Mouse (Mus musculus) hindbrain, embryonic 13.5 days (tissue): ENCODE measurements around the gene Pgc. TPM values are rescaled to one million over a fixed set of nuclear protein-coding genes. Genes with fewer than 3 reads are reported as not detected.

Source experiments
- ATAC-seq: fragments of 200-750 bp; cut with Nextera tagmentation; 2 replicates; pipeline ENCODE4 v1.8.0; 2017; ENCODE audit warnings: moderate TSS enrichment; ENCODE audit not compliant: low FRiP score
- H3K27ac ChIP-seq: fragments of 300-500 bp; sonication (generic); 2 replicates; pipeline ENCODE4 v1.5.1; 2015; ENCODE audit warnings: inconsistent platforms, mild to moderate bottlenecking, moderate library complexity
- H3K27me3 ChIP-seq: fragments of 300-500 bp; sonication (generic); 2 replicates; pipeline ENCODE4 v1.6.1; 2015; ENCODE audit warnings: mild to moderate bottlenecking, inconsistent platforms
- H3K36me3 ChIP-seq: fragments of 300-500 bp; sonication (generic); 2 replicates; pipeline ENCODE4 v1.6.1; 2015; ENCODE audit warnings: mild to moderate bottlenecking, inconsistent platforms
- H3K4me1 ChIP-seq: fragments of 300-500 bp; sonication (generic); replicated peaks from 2 replicates; pipeline ENCODE4 v1.6.1; 2015; ENCODE audit warnings: inconsistent platforms
- H3K4me2 ChIP-seq: fragments of 300-500 bp; sonication (generic); 2 replicates; pipeline ENCODE4 v1.6.1; 2015; ENCODE audit warnings: inconsistent platforms, mild to moderate bottlenecking, moderate library complexity
- H3K4me3 ChIP-seq: fragments of 300-500 bp; sonication (generic); 2 replicates; pipeline ENCODE4 v1.5.1; 2015; ENCODE audit warnings: mild to moderate bottlenecking, inconsistent platforms
- H3K9ac ChIP-seq: fragments of 300-500 bp; sonication (generic); 2 replicates; pipeline ENCODE4 v1.6.1; 2015; ENCODE audit warnings: mild to moderate bottlenecking, inconsistent platforms
- H3K9me3 ChIP-seq: fragments of 300-500 bp; sonication (generic); 2 replicates; pipeline ENCODE4 v1.6.1; 2016; ENCODE audit warnings: inconsistent platforms
- WGBS: fragments of 180-500 bp; shearing (Covaris S2); methylation state at CpG from one replicate; pipeline ENCODE4 v1.1.7; 2015; 5-methylcytosine and 5-hydroxymethylcytosine counted together
- polyA plus RNA-seq: library from polyadenylated mRNA; unstranded; fragments of >200 nt; fragmentation: Nextera tagmentation; extraction: Ambion mirVana; gene quantifications from 2 replicates; pipeline ENCODE4 v1.2.1, GENCODE M21; 2015

Gene Pgc
- polyA plus RNA-seq, 1 experiment from 2014 or later, result not detected

GRCm38 (mm10) chr17:47711883-47712282 is 14.8 kb upstream of the Pgc start:
- Histone ChIP-seq H3K27ac (no peak overlapping the region), H3K9me3 (no peaks in the 10 kb centered on the region), H3K4me1 (no peaks in the 10 kb centered on the region), H3K36me3 (no peaks in the 10 kb centered on the region), H3K27me3 (0 out of 2 replicates have a peak, but pooled peaks cover 4% of the 10 kb centered on the region), H3K4me3 (no peak overlapping the region), H3K4me2 (no peak overlapping the region), H3K9ac (no peak overlapping the region)
- no peak for ATAC-seq
- 85% methylated on average over 6 of the region's 6 CpGs for WGBS

DNA sequence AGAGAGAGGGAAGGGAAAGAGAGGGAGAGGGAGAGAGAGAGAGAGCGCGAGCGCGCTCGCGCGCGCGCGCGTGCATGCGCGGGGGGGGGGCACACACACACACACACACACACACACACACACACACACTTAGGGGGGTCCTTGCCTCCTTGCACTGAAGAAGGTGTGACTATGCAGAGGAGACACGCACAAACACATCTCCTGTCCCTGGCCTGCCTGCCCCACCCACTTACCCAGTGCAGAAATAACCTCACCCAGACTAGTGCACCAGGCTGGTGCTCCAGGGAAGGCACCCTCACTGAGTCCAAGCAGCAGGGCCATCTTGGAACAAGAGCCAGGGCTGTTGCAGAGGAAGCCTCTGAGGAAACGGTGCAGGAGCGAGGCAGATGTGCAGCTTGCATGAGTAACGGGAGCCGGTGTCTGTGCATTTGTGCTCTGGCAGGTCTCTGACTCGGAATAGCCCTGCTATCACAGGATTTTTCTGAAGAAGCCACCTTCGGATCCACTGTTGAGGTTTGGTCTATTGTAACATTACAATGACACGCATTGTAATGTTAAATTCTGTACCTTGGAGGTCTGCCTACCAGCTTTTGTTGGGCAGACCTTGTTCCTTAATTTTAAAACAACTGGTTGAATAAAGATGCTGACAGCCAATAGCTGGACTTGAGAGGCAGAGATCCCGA is 13.6 kb upstream of the Pgc start:
- H3K4me2 ChIP-seq, result peak overlapping the region; percentile 13; the same call in 1 of the 2 replicates

DNA sequence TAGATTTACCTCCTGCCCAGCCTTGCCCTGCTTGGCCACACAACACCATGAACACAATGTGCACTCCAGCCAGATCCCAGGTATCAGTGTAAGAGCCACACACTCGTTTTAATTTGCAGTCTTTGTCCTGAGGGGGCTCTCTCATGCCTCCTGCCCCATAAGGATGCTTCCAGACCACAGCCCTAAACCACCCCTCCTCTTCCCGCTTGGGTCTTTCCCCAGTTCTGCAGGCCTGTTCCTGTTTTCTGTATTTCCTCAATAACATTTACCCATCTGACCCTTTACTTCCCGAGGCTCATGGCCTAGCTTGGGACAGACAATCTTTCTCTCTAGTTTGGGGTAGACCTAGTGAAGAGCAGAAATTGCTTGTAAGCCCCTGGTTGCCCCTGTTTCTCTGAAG is 11.6 kb upstream of the Pgc start:
- H3K9me3 ChIP-seq, result no peaks in the 10 kb centered on the region
- H3K27ac ChIP-seq, result no peak overlapping the region
- no peaks in the 10 kb centered on the region for H3K4me1 ChIP-seq
- H3K4me2 ChIP-seq, result no peak overlapping the region
- H3K4me3 ChIP-seq, result no peak overlapping the region
- no peak overlapping the region for H3K9ac ChIP-seq
- no peaks in the 10 kb centered on the region for H3K36me3 ChIP-seq
- no peak for ATAC-seq
- WGBS, result 64% methylated on average over 3 of the region's 3 CpGs
- 0 out of 2 replicates have a peak, but pooled peaks cover 4% of the 10 kb centered on the region for H3K27me3 ChIP-seq

More for the DNA sequence above, 13.6 kb upstream of the Pgc start:
- H3K27ac ChIP-seq, result no peak overlapping the region
- WGBS, result 56% methylated on average over 11 of the region's 22 CpGs
- H3K27me3 ChIP-seq, result 0 out of 2 replicates have a peak, but pooled peaks cover 4% of the 10 kb centered on the region
- peak overlapping the region; percentile 40; the same call in 1 of the 2 replicates for H3K9ac ChIP-seq
- no peaks in the 10 kb centered on the region for H3K9me3 ChIP-seq
- H3K4me3 ChIP-seq, result no peak overlapping the region
- no peaks in the 10 kb centered on the region for H3K36me3 ChIP-seq
- H3K4me1 ChIP-seq, result no peaks in the 10 kb centered on the region
- peak; percentile 71 for ATAC-seq

DNA sequence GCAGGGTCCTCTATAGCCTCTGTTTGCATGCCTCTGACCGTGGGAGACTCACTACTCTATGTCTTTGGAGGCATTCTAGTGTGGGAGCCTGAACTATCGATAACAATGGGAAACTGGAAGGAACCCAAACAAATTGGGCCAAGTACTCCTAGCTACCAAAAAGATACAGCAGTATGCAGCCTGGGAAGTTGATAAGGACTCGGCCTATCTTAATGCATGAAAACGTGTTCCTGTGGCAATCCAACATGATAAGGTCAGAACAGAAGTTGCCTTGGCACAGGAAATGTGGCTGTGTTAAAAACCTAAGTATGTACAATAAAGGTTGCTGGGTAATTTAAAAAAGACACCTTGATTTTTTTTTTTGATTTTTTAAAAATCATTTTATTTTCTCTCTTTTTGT is 5.5 kb upstream of the Pgc start:
- H3K9ac ChIP-seq, result no peak overlapping the region
- no peak overlapping the region for H3K4me2 ChIP-seq
- WGBS, result 92% methylated on average over 4 of the region's 4 CpGs

GRCm38 (mm10) chr17:47730633-47731575 is 4.3 kb downstream of the Pgc start:
- no peaks in the 10 kb centered on the region for H3K9me3 ChIP-seq
- no peak overlapping the region for H3K4me2 ChIP-seq
- H3K4me1 ChIP-seq, result no peaks in the 10 kb centered on the region
- no peaks in the 10 kb centered on the region for H3K36me3 ChIP-seq
- 51% methylated on average over 24 of the region's 24 CpGs for WGBS
- no peak for ATAC-seq
- H3K27ac ChIP-seq, result no peak overlapping the region
- 0 out of 2 replicates have a peak, but pooled peaks cover 9% of the 10 kb centered on the region for H3K27me3 ChIP-seq
- H3K4me3 ChIP-seq, result no peak overlapping the region
- H3K9ac ChIP-seq, result no peak overlapping the region

More for the DNA sequence above, 5.5 kb upstream of the Pgc start:
- ATAC-seq, result no peak
- Histone ChIP-seq H3K4me3 (no peak overlapping the region), H3K36me3 (no peaks in the 10 kb centered on the region), H3K27me3 (no peaks in the 10 kb centered on the region), H3K9me3 (no peaks in the 10 kb centered on the region), H3K4me1 (no peaks in the 10 kb centered on the region), H3K27ac (no peak overlapping the region)

DNA sequence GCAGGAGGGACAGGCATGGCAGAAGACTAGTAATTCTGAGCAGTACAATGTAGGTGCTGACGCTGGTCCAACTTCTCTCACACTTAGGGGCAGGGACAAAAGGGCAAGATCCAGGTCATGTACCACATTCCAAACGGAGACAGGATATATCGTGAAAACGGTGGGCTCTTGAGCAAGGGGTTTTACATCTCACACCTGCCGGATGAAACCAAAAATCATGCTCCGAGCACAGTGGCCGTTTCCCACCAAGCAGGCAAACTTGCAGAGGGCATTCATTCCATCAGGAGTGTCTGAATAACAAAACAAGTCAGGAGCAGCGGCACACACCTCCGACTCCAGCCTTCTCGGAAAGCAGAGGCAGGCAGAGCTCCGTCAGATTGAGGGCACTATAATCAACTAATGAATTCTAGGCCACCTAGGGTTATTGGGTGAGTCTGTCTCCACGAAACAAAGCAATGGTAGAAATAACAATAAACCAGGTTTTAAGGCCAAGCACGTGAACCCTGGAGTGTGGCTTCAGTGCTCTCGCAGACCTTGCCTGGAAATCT is 9.0 kb downstream of the Pgc start:
- H3K9ac ChIP-seq, result no peak overlapping the region
- H3K27me3 ChIP-seq, result peaks cover 43% of the 10 kb centered on the region
- peaks cover 28% of the 10 kb centered on the region for H3K4me1 ChIP-seq
- H3K27ac ChIP-seq, result no peak overlapping the region
- no peak overlapping the region for H3K4me3 ChIP-seq
- no peaks in the 10 kb centered on the region for H3K9me3 ChIP-seq
- H3K4me2 ChIP-seq, result no peak overlapping the region
- ATAC-seq, result no peak
- 74% methylated on average over 14 of the region's 14 CpGs for WGBS
- no peaks in the 10 kb centered on the region for H3K36me3 ChIP-seq

DNA sequence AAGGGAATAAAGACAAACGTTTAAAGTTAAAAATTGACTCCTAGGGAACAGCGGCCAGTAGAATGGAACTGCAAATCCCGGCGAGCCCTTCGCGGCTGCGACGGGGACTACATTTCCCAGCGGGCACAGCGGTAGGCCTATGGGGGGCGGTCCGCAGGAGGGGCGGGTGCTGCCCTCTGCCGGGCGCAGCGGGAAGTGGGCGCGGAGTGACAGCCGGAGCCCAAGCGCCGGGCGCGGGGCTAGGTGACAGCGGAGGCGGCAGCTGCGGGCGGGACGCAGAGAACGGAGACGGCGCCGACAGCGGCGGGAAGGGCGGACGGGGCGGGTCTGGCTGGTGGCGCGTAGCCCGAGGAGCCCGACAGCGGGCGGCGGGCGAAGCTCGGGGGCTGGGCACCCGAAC is 10.2 kb downstream of the Pgc start, which contains the start of gene Tfeb:
Tfeb (plus strand) TSS at position 175 of the 400 bp plus-strand sequence.
- peaks cover 51% of the 10 kb centered on the region for H3K27me3 ChIP-seq
- H3K9ac ChIP-seq, result peak within 1 kb of the TSS; percentile 65
- ATAC-seq, result peak; percentile 81
- no peaks in the 10 kb centered on the region for H3K9me3 ChIP-seq
- peak within 1 kb of the TSS; percentile 55 for H3K4me3 ChIP-seq
- peak within 1 kb of the TSS; percentile 86 for H3K4me2 ChIP-seq
- peaks cover 28% of the 10 kb centered on the region for H3K4me1 ChIP-seq
- under 1% methylated on average over 42 of the region's 47 CpGs for WGBS
- no peak within 1 kb of the TSS for H3K27ac ChIP-seq
- no peaks in the 10 kb centered on the region for H3K36me3 ChIP-seq

- ATAC-seq, result peak; percentile 77
- H3K9me3 ChIP-seq, result no peaks in the 10 kb centered on the region
- peak overlapping the region; percentile 86 for H3K4me2 ChIP-seq
- peak overlapping the region; percentile 65 for H3K9ac ChIP-seq
- WGBS, result 2% methylated on average over 39 of the region's 60 CpGs
- no peaks in the 10 kb centered on the region for H3K36me3 ChIP-seq
- H3K27me3 ChIP-seq, result peaks cover 51% of the 10 kb centered on the region
- peak overlapping the region; percentile 55 for H3K4me3 ChIP-seq
- H3K4me1 ChIP-seq, result peaks cover 28% of the 10 kb centered on the region
- H3K27ac ChIP-seq, result no peak overlapping the region
Measured at GRCm38 (mm10) chr17:47737271-47738065, 10.8 kb downstream of the Pgc start.

- Histone ChIP-seq H3K9me3 (no peaks in the 10 kb centered on the region), H3K4me3 (peak overlapping the region; percentile 55), H3K4me1 (peaks cover 28% of the 10 kb centered on the region), H3K4me2 (peak overlapping the region; percentile 86), H3K36me3 (no peaks in the 10 kb centered on the region), H3K27me3 (peaks cover 51% of the 10 kb centered on the region), H3K9ac (peak overlapping the region; percentile 65), H3K27ac (no peak overlapping the region)
- under 1% methylated on average over 56 of the region's 61 CpGs for WGBS
- ATAC-seq, result peak; percentile 42
Measured at GRCm38 (mm10) chr17:47738066-47738878, 11.6 kb downstream of the Pgc start.

DNA sequence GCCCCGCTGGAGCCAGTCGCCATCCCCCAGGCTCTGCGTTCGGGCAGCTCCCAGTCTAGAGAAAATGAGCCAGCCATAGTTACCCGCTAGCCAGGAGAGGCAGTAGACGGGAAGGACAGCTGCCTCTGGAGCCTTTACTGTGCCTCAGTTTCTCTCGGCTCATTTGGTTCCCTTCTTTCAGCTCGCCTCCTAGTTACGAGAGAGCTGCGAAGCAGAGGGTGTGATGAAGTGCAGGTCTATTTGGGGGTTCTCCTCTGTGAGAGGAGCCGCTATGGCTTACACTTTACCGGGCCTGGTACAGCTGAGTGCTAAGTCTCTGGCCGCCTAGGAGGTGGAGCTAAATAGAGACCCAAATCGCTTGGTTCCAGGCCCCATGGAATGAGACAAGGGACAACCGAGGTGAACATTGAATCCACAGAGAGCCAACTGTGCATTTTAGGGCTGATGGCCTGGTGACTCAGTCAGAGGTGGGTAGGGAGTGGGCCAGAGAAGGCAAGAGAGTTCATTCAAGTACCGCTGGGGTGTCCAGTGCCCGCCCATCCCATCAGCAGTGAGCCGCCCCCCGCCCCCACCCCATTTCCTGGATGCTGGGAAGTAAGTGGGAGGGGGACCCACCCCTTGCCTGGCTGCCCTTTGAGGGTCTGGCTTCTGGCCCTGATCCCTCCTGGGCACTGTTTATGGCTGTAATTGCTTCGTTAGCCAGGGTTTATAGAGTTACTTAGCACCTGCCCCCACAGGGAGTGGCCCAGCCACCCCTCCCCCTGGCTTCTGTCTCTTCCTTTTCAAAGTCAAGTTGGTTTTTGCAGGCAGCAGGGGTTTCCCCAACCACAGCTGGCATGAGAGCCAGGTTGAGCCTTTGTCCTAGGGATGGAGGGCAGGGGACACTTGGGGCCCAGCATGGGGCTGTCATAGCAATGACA is 12.5 kb downstream of the Pgc start:
- Histone ChIP-seq H3K36me3 (no peaks in the 10 kb centered on the region), H3K4me2 (peak overlapping the region; percentile 86), H3K27ac (no peak overlapping the region), H3K9me3 (no peaks in the 10 kb centered on the region), H3K4me3 (peak overlapping the region; percentile 55), H3K4me1 (peaks cover 28% of the 10 kb centered on the region), H3K27me3 (peaks cover 51% of the 10 kb centered on the region), H3K9ac (peak overlapping the region; percentile 65; the same call in 1 of the 2 replicates)
- WGBS, result 4% methylated on average over 20 of the region's 20 CpGs
- no peak for ATAC-seq
